Mouse (Mus musculus) G1E (cell line): ENCODE measurements around the gene Lrba.

Experiments
- CTCF ChIP-seq: IDR thresholded peaks from 2 replicates; pipeline ENCODE4 v1.5.1; 2012; ENCODE audit warnings: low read depth, low read length, inconsistent platforms, mixed read lengths
- GATA1 ChIP-seq: IDR thresholded peaks from 2 replicates; pipeline ENCODE4 v1.6.1; 2012; ENCODE audit warnings: borderline replicate concordance, low read length, inconsistent platforms, mixed read lengths

DNA sequence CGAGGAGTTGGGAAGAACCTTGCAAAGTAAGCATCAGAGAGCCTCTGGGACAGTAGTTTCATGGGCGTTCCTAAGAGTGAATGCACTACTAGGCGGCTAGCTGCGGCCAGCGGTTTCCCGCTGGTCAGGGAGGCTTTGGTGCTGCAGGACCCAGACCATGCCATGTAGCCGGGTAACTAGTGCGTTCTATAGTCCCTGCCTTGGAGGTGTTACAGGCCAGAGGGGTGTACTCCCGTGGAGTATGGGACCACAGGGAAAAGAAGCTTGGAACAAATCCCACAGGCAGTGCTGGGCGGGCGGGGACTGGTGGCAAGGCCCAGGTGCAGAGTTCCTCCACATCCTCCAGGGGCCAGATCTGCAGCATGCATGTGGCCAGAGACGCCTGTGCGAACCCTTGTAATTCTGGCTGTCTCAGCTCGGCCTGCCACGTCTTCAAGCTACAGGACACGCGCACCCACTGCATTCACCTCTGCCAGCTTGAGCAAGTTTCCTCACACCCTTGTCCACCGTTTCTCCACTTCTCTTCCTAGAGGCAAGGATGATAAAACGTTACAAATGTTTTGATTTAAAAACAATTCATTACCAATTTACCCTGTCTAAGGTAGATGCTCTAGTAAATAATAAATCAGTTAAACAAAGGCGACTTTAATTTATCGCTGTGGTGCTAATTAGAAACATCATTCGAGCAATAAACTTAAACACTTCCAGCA is 326.0 kb downstream of the Lrba start:
- no peak for TF ChIP-seq CTCF
- TF ChIP-seq GATA1 = no peak
